Mouse (Mus musculus): Measurements from ENCODE around the gene Camkmt. TPM values are rescaled to one million over a fixed set of nuclear protein-coding genes. Genes with fewer than 3 reads are reported as not detected.

Camkmt gene
- polyA plus RNA-seq, 1 experiment from 2014 or later: 13.1 TPM

DNA sequence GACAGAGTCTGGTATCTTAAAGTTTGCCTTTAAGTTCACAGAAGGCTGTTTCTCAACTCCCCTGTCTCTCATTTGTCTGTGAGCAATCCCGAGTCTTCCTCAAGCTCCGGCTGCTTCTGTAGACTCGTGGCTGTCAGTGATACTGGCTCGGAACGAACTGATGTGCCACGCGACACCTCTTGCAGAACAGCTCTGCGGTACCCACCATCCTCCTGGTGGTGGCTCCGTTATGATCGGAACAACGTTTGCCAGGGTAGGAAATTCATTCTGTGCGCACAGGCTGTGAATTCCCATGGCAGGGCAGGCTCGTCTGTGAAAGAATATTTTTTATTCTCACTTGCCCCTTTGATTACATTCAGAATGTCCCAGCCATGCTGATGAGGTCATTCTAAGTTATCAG is 221.0 kb downstream of the Camkmt start:
- no peak for ATAC-seq (ENCODE audit: low FRiP score, low TSS enrichment)
- no peaks in the 10 kb centered on the region for H3K9me3 ChIP-seq (ENCODE audit: control insufficient read depth, low read length)
- no peak overlapping the region for H3K4me2 ChIP-seq (replicated peaks; ENCODE audit: low read depth, low read length)
- H3K27me3 ChIP-seq (ENCODE audit: control insufficient read depth, insufficient read depth, low read length): no peaks in the 10 kb centered on the region
- H3K4me3 ChIP-seq (ENCODE audit: low read length): no peak overlapping the region
- 77% methylated on average over 13 of the region's 13 CpGs for WGBS
- H3K27ac ChIP-seq (ENCODE audit: low read depth, low read length): no peak overlapping the region
- H3K4me1 ChIP-seq (ENCODE audit: control insufficient read depth, insufficient read depth, low read length): no peaks in the 10 kb centered on the region
- H3K9ac ChIP-seq (ENCODE audit: low read depth, low read length): no peak overlapping the region
- H3K36me3 ChIP-seq (ENCODE audit: control insufficient read depth, insufficient read depth, low read length): no peaks in the 10 kb centered on the region

DNA sequence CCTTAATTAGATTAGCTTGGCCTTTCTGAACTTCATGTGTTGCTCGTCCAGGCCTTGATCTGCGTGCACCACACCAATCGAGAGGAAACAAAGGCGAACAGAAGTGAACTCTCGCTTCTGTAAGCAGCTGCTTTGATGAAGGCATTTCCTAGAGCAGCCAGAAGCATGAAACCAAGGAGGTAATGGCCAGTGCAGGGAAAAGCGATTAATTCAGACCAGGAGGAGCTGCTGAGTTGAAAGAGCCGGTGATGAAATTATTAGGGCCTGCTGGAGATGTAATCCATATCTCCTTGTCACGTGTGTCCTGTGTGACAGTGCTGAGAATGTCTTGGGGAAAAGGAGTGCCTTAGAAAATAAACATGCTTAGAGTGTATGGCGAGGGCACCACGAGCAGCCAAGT is 228.0 kb downstream of the Camkmt start:
- Histone ChIP-seq H3K4me1 (ENCODE audit: control insufficient read depth, insufficient read depth, low read length) (no peaks in the 10 kb centered on the region), H3K4me3 (ENCODE audit: low read length) (no peak overlapping the region), H3K36me3 (ENCODE audit: control insufficient read depth, insufficient read depth, low read length) (no peaks in the 10 kb centered on the region), H3K4me2 (replicated peaks; ENCODE audit: low read depth, low read length) (no peak overlapping the region), H3K27ac (ENCODE audit: low read depth, low read length) (no peak overlapping the region), H3K27me3 (ENCODE audit: control insufficient read depth, insufficient read depth, low read length) (no peaks in the 10 kb centered on the region), H3K9me3 (ENCODE audit: control insufficient read depth, low read length) (no peaks in the 10 kb centered on the region), H3K9ac (ENCODE audit: low read depth, low read length) (no peak overlapping the region)
- WGBS: 77% methylated on average over 10 of the region's 10 CpGs
- no peak for ATAC-seq (ENCODE audit: low FRiP score, low TSS enrichment)

DNA sequence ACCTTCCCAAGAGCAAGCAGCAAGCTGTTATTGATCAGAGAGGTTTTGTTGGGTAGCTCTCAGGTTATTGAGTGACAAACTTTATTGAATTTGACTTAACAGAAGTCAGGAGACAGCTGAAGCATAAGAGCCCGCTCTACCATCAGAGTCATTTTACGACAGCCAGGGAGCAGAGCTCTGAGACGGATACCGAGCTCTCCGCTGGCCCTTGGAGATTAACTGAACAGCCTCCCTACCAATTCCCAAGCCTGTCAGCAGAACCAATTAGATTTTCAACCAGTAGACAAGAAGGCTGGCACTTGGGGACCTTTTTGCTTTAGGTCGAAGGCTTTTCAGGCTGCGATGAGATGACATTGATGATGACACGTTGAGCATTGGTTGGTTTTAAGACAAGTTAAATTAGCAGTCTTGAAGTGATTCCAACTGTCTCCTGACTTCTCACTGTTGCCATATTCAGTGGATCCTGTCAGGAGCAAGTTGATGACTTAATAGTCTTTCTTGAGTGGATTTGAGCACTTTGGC is 229.5 kb downstream of the Camkmt start:
- WGBS: 74% methylated on average over 8 of the region's 8 CpGs
- no peaks in the 10 kb centered on the region for H3K27me3 ChIP-seq (ENCODE audit: control insufficient read depth, insufficient read depth, low read length)
- no peak for ATAC-seq (ENCODE audit: low FRiP score, low TSS enrichment)
- H3K9me3 ChIP-seq (ENCODE audit: control insufficient read depth, low read length): no peaks in the 10 kb centered on the region
- H3K4me3 ChIP-seq (ENCODE audit: low read length): no peak overlapping the region
- H3K9ac ChIP-seq (ENCODE audit: low read depth, low read length): no peak overlapping the region
- H3K27ac ChIP-seq (ENCODE audit: low read depth, low read length): no peak overlapping the region
- no peaks in the 10 kb centered on the region for H3K36me3 ChIP-seq (ENCODE audit: control insufficient read depth, insufficient read depth, low read length)
- H3K4me2 ChIP-seq (replicated peaks; ENCODE audit: low read depth, low read length): no peak overlapping the region
- no peaks in the 10 kb centered on the region for H3K4me1 ChIP-seq (ENCODE audit: control insufficient read depth, insufficient read depth, low read length)

DNA sequence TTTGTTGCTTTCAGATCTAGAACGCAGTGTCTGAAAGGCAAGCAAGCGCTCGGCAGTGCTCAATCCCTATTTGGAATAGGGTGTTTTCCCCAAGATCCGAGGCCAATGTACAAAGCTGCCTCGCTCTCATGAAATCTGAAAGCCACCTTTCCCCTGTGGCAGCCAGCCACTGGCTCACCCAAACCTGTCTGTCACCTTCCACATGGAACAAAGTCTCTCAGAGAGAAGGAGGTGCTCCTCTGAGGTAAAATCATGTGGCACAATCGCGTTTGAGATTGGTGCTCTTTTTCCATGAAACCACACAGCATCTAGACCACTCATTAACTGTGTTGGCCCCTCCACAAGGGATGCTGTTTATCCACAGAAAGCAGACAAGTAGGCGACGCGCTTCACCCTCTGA is 238.5 kb downstream of the Camkmt start:
- ATAC-seq (ENCODE audit: low FRiP score, low TSS enrichment): no peak
- H3K4me3 ChIP-seq (ENCODE audit: low read length): no peak overlapping the region
- no peaks in the 10 kb centered on the region for H3K36me3 ChIP-seq (ENCODE audit: control insufficient read depth, insufficient read depth, low read length)
- H3K9ac ChIP-seq (ENCODE audit: low read depth, low read length): no peak overlapping the region
- 92% methylated on average over 10 of the region's 10 CpGs for WGBS
- H3K9me3 ChIP-seq (ENCODE audit: control insufficient read depth, low read length): no peaks in the 10 kb centered on the region
- H3K4me1 ChIP-seq (ENCODE audit: control insufficient read depth, insufficient read depth, low read length): no peaks in the 10 kb centered on the region
- no peak overlapping the region for H3K27ac ChIP-seq (ENCODE audit: low read depth, low read length)
- no peak overlapping the region for H3K4me2 ChIP-seq (replicated peaks; ENCODE audit: low read depth, low read length)
- H3K27me3 ChIP-seq (ENCODE audit: control insufficient read depth, insufficient read depth, low read length): no peaks in the 10 kb centered on the region

DNA sequence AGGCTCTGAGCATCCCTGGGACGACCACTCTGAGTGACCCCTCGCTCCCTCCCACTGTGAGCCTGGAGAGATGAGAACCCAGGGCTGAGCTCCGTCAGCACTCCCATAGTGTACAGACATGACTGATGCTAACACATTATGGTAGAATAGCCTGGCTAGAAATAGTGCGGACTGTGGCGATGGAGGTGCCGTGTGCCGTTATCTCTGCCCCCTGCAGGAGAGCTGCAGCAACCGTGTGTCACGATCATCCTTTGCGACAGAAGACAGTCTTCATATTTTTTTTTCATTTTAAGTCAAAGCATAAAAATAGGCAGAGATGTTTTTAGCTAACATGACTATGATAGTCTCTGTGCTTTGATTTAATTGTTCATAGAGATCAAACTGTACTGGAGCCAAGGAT is 245.1 kb downstream of the Camkmt start:
- no peaks in the 10 kb centered on the region for H3K4me1 ChIP-seq (ENCODE audit: control insufficient read depth, insufficient read depth, low read length)
- H3K36me3 ChIP-seq (ENCODE audit: control insufficient read depth, insufficient read depth, low read length): no peaks in the 10 kb centered on the region
- H3K4me2 ChIP-seq (replicated peaks; ENCODE audit: low read depth, low read length): no peak overlapping the region
- no peak overlapping the region for H3K9ac ChIP-seq (ENCODE audit: low read depth, low read length)
- H3K27ac ChIP-seq (ENCODE audit: low read depth, low read length): no peak overlapping the region
- 84% methylated on average over 10 of the region's 10 CpGs for WGBS
- no peak for ATAC-seq (ENCODE audit: low FRiP score, low TSS enrichment)
- H3K9me3 ChIP-seq (ENCODE audit: control insufficient read depth, low read length): no peaks in the 10 kb centered on the region
- no peaks in the 10 kb centered on the region for H3K27me3 ChIP-seq (ENCODE audit: control insufficient read depth, insufficient read depth, low read length)
- H3K4me3 ChIP-seq (ENCODE audit: low read length): no peak overlapping the region

DNA sequence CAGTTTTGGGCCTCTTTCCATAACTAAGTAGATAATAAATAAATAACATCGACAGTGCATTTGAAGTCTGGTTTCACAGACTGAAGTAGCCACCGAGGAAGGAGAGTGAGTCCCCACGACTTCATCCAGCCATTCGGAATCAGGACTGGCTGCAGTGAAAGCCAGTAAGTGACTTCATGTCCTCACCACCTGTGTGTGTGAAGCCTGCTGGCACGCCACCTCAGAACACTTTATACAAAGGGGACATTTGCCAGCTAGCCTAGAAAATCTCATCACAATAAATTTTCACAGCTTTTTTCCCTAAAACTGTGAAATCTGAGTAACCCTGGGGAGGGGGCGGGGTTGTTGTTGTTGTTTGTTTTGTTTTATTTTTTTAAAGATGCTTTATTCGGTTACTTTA is 247.3 kb downstream of the Camkmt start:
- H3K9ac ChIP-seq (ENCODE audit: low read depth, low read length): no peak overlapping the region
- WGBS: 80% methylated on average over 7 of the region's 7 CpGs
- ATAC-seq (ENCODE audit: low FRiP score, low TSS enrichment): no peak

DNA sequence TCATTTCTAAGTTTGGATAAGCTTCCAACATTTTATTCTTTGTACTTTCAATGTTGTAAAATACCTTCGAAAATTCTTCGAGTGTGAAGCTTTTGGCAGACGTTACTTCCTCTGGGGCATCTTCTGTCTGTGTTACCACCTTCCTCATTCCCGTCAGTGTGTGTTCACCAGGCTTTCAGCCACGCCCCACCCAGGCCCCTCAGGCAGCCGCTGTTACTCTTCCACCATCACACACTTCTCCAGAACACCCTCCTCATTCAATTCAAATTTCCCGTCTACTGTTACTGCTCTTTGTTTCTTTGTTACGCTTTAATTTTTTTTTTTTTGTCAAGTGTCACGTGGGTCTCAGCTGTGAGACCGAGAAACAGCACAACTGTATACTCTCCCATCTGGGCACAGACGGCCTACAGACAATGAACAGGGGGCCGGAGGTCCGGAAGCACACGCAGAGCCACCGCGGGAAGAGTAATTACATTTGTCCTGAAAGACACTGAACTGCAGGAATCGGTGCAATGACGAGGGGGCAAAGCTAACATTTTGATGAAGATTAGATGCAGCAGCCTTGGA is 250.9 kb downstream of the Camkmt start:
- no peaks in the 10 kb centered on the region for H3K36me3 ChIP-seq (ENCODE audit: control insufficient read depth, insufficient read depth, low read length)
- H3K9me3 ChIP-seq (ENCODE audit: control insufficient read depth, low read length): no peaks in the 10 kb centered on the region
- no peaks in the 10 kb centered on the region for H3K27me3 ChIP-seq (ENCODE audit: control insufficient read depth, insufficient read depth, low read length)
- no peak overlapping the region for H3K9ac ChIP-seq (ENCODE audit: low read depth, low read length)
- H3K4me1 ChIP-seq (ENCODE audit: control insufficient read depth, insufficient read depth, low read length): no peaks in the 10 kb centered on the region
- no peak overlapping the region for H3K27ac ChIP-seq (ENCODE audit: low read depth, low read length)
- H3K4me3 ChIP-seq (ENCODE audit: low read length): no peak overlapping the region
- 82% methylated on average over 18 of the region's 18 CpGs for WGBS
- H3K4me2 ChIP-seq (replicated peaks; ENCODE audit: low read depth, low read length): no peak overlapping the region
- no peak for ATAC-seq (ENCODE audit: low FRiP score, low TSS enrichment)

More for the DNA sequence above, 247.3 kb downstream of the Camkmt start:
- Histone ChIP-seq H3K9me3 (ENCODE audit: control insufficient read depth, low read length) (no peaks in the 10 kb centered on the region), H3K36me3 (ENCODE audit: control insufficient read depth, insufficient read depth, low read length) (no peaks in the 10 kb centered on the region), H3K4me2 (replicated peaks; ENCODE audit: low read depth, low read length) (no peak overlapping the region), H3K27ac (ENCODE audit: low read depth, low read length) (no peak overlapping the region), H3K27me3 (ENCODE audit: control insufficient read depth, insufficient read depth, low read length) (no peaks in the 10 kb centered on the region), H3K4me1 (ENCODE audit: control insufficient read depth, insufficient read depth, low read length) (no peaks in the 10 kb centered on the region), H3K4me3 (ENCODE audit: low read length) (no peak overlapping the region)

DNA sequence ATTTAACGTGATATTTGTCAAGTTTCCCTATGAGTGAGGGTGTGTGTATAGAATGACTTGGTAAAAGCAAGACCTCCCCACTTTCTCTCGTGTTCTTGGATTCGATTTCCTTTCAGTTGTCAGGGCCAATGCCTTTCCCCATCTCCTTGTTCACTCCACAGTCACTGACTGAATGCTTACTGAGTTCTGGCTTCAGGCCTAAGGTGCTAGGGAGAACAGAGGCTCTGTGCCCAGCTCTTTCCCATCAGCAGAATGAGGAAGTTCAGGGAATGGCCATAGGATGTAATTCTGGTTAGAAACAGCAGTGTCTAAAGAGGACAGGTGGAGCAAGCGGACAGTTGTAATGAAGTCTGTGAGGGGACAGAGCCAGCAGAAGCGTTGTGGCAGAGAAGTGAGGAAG is 252.1 kb downstream of the Camkmt start:
- Histone ChIP-seq H3K4me3 (ENCODE audit: low read length) (no peak overlapping the region), H3K4me1 (ENCODE audit: control insufficient read depth, insufficient read depth, low read length) (no peaks in the 10 kb centered on the region), H3K36me3 (ENCODE audit: control insufficient read depth, insufficient read depth, low read length) (no peaks in the 10 kb centered on the region), H3K4me2 (replicated peaks; ENCODE audit: low read depth, low read length) (no peak overlapping the region), H3K27me3 (ENCODE audit: control insufficient read depth, insufficient read depth, low read length) (no peaks in the 10 kb centered on the region), H3K9me3 (ENCODE audit: control insufficient read depth, low read length) (no peaks in the 10 kb centered on the region), H3K9ac (ENCODE audit: low read depth, low read length) (no peak overlapping the region), H3K27ac (ENCODE audit: low read depth, low read length) (no peak overlapping the region)
- 90% methylated on average over 5 of the region's 5 CpGs for WGBS
- no peak for ATAC-seq (ENCODE audit: low FRiP score, low TSS enrichment)

DNA sequence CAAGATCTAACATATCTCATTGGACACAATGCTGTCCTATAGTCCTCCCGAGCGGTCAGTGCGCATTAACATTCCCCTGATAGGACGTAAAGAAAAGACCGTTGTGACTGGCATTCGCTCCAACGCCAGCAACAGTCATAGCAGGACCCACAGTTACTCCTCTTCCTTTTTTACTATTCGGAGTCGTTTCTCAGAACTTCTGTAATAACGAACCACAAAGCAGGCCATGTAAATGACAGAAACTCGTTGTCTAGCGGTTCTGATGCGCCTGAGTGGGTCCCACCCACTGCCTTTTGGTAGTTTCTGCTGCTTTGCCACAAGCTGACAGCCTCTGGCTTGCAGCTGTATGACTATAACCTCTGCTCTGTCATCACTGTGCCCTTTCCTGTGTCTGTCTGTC is 253.1 kb downstream of the Camkmt start:
- Histone ChIP-seq H3K9ac (ENCODE audit: low read depth, low read length) (no peak overlapping the region), H3K36me3 (ENCODE audit: control insufficient read depth, insufficient read depth, low read length) (no peaks in the 10 kb centered on the region), H3K4me2 (replicated peaks; ENCODE audit: low read depth, low read length) (no peak overlapping the region), H3K9me3 (ENCODE audit: control insufficient read depth, low read length) (no peaks in the 10 kb centered on the region), H3K4me3 (ENCODE audit: low read length) (no peak overlapping the region), H3K27ac (ENCODE audit: low read depth, low read length) (no peak overlapping the region), H3K4me1 (ENCODE audit: control insufficient read depth, insufficient read depth, low read length) (no peaks in the 10 kb centered on the region), H3K27me3 (ENCODE audit: control insufficient read depth, insufficient read depth, low read length) (no peaks in the 10 kb centered on the region)
- ATAC-seq (ENCODE audit: low FRiP score, low TSS enrichment): no peak
- WGBS: 86% methylated on average over 13 of the region's 13 CpGs
